Comparison of ENCODE assay signal across 21 mouse cellular contexts in the genomic region with DNA sequence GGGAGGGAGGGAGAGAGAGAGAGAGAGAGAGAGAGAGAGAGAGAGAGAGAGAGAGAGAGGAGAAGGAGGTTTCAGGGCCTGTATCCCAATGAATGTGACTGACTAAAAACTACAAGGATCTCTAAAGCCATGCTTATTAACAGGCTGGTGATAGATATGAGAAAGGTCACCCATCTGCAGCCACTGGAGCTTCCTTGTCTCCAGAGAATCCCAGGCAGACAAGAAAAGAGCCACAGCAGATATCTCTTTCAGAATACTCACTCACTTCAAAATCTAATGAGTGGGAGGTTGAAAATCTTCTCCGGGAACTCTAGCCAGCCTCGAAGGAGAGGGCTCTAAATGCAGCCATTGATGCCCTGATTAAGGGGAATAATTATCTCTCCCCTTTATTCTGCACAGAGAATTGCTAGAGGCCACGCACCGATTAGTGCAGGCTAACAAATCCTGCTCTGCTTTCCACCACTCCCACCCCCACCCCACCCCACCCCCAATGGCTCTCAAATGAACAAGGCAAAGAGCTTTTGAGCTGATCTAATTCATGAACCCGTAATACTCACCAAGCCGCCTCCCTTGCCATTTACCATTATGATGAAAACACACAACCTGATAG.
DNase-seq lines count a peak whose midpoint lies in the region; ATAC-seq and TF ChIP-seq lines count a peak whose summit lies in the region.
"Had no signal": no experiment of that assay in that cellular context is flagged by ENCODE, and none has a peak within 500 bp of the region (broad histone marks: within the 10 kb centered on the region; RNA-seq: fewer than 3 reads in every experiment).

No protein-coding gene starts in this region.

- 3% methylated on average over 6 of the region's 6 CpGs for WGBS in forebrain, embryonic 13.5 days
- WGBS in midbrain, embryonic 12.5 days = 18% methylated on average over 6 of the region's 6 CpGs

- H3K4me1 ChIP-seq in forebrain, embryonic 13.5 days = peaks cover 9% of the 10 kb centered on the region
- peaks cover 17% of the 10 kb centered on the region for H3K4me1 ChIP-seq in midbrain, embryonic 12.5 days
- H3K4me1 ChIP-seq: embryonic facial prominence, embryonic 12.5 days; heart, embryonic 13.5 days; intestine, embryonic 15.5 days; kidney, embryonic 15.5 days had no signal

- H3K4me3 ChIP-seq in forebrain, embryonic 13.5 days = no peak overlapping the region
- H3K4me3 ChIP-seq in midbrain, embryonic 12.5 days = no peak overlapping the region
- H3K4me3 ChIP-seq: embryonic facial prominence, embryonic 12.5 days; heart, embryonic 13.5 days; intestine, embryonic 15.5 days; kidney, embryonic 15.5 days had no signal

- DNase-seq in Muller cell, postnatal 12 days (ENCODE audit: inconsistent ontology term) = peak; percentile 29
- DNase-seq in brain, embryonic 14.5 days (ENCODE audit: low read depth) = peak; percentile 87
- no peak for DNase-seq in thymus, postnatal 36 days
- DNase-seq in urinary bladder, postnatal 4 days (ENCODE audit: low spot score in 2 of 2) = no peak
- no peak for DNase-seq in cerebellum, postnatal 4 days (ENCODE audit: low spot score in 2 of 2)
- DNase-seq: cerebellum, postnatal 10 days; heart, adult 11 months; heart, postnatal 36 days; layer of hippocampus, postnatal 36 days; liver; lung, adult 2 months; lung, postnatal 36 days; right cerebral cortex, postnatal 25 days; thymus, postnatal 4 days had no signal

- no peak for TF ChIP-seq CTCF in brain, embryonic 14.5 days (IDR thresholded peaks at IDR 0.05; ENCODE audit: borderline replicate concordance, extremely low read depth, insufficient read depth, insufficient read length)

- ATAC-seq in forebrain, embryonic 13.5 days = peak; percentile 84; the same call in 1 of the 2 replicates
- ATAC-seq in midbrain, embryonic 12.5 days (ENCODE audit: low FRiP score, low read depth) = peak; percentile 76
- no peak for ATAC-seq in monocyte, adult 5-6 weeks (replicated peaks; ENCODE audit: insufficient number of reproducible peaks, low FRiP score, low TSS enrichment, poor library complexity, severe bottlenecking)
- ATAC-seq: intestine, embryonic 15.5 days had no signal

- no peaks in the 10 kb centered on the region for H3K27me3 ChIP-seq in forebrain, embryonic 13.5 days
- no peaks in the 10 kb centered on the region for H3K27me3 ChIP-seq in midbrain, embryonic 12.5 days
- H3K27me3 ChIP-seq: embryonic facial prominence, embryonic 12.5 days; heart, embryonic 13.5 days; intestine, embryonic 15.5 days had no signal

- TF ChIP-seq POLR2A in brain, embryonic 14.5 days (IDR thresholded peaks at IDR 0.05; ENCODE audit: borderline replicate concordance, extremely low read depth, insufficient read depth, insufficient read length, poor library complexity, severe bottlenecking) = no peak

- no peak overlapping the region for H3K9ac ChIP-seq in forebrain, embryonic 13.5 days
- no peak overlapping the region for H3K9ac ChIP-seq in midbrain, embryonic 12.5 days (replicated peaks)
- H3K9ac ChIP-seq: embryonic facial prominence, embryonic 12.5 days; heart, embryonic 13.5 days; intestine, embryonic 15.5 days; kidney, embryonic 15.5 days had no signal

- peak overlapping the region; percentile 59 for H3K27ac ChIP-seq in forebrain, embryonic 13.5 days
- H3K27ac ChIP-seq in midbrain, embryonic 12.5 days (replicated peaks) = peak overlapping the region; percentile 49; the same call in 1 of the 2 replicates
- H3K27ac ChIP-seq: embryonic facial prominence, embryonic 12.5 days; heart, embryonic 13.5 days; intestine, embryonic 15.5 days; kidney, embryonic 15.5 days had no signal

- peak overlapping the region; percentile 16; the same call in 1 of the 2 replicates for H3K4me2 ChIP-seq in forebrain, embryonic 13.5 days
- peak overlapping the region; percentile 11; the same call in 1 of the 2 replicates for H3K4me2 ChIP-seq in midbrain, embryonic 12.5 days (replicated peaks)
- H3K4me2 ChIP-seq: embryonic facial prominence, embryonic 12.5 days; heart, embryonic 13.5 days; intestine, embryonic 15.5 days; kidney, embryonic 15.5 days had no signal

- H3K9me3 ChIP-seq in forebrain, embryonic 13.5 days (replicated peaks) = no peaks in the 10 kb centered on the region; the same call in 1 of the 2 replicates
- peaks cover 6% of the 10 kb centered on the region for H3K9me3 ChIP-seq in midbrain, embryonic 12.5 days
- H3K9me3 ChIP-seq: intestine, embryonic 15.5 days; kidney, embryonic 15.5 days had no signal

- no peaks in the 10 kb centered on the region for H3K36me3 ChIP-seq in forebrain, embryonic 13.5 days (ENCODE audit: poor library complexity, severe bottlenecking)
- no peaks in the 10 kb centered on the region for H3K36me3 ChIP-seq in midbrain, embryonic 12.5 days
- H3K36me3 ChIP-seq: embryonic facial prominence, embryonic 12.5 days; heart, embryonic 13.5 days; intestine, embryonic 15.5 days; kidney, embryonic 15.5 days had no signal

Comparison
In these comparisons a context has a peak if more than half of its experiments do, and no peak if none do; other contexts are left out.
1. DNase-seq: peak in Muller cell, postnatal 12 days (single experiment) and brain, embryonic 14.5 days (single experiment); none in thymus, postnatal 36 days (0 of 2), urinary bladder, postnatal 4 days (0 of 2) and cerebellum, postnatal 4 days (0 of 2).